In the genomic region with DNA sequence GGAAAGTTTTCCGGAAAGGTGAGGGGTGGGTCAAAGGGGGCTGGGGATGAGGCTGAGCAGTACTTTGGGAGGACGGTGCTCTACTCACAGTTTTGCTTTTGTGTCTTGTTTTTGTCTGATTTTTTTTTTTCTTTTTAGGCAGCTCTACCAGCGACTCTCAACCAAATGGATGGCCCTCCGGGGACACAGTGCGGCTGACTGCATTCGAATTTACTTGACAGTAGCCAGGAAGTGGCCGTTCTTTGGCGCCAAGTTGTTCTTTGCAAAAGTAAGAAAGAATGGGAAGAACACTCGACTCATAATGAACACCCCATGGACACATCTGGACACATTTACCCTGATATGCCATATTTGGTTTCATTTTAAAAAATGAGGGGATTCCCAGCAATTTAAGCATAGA, we compare ENCODE assay signal across 13 mouse cellular contexts. TPM values are rescaled to one million over a fixed set of nuclear protein-coding genes. Genes with fewer than 3 reads are reported as not detected.
DNase-seq lines count a peak whose midpoint lies in the region; ATAC-seq and TF ChIP-seq lines count a peak whose summit lies in the region.
"Had no signal": no experiment of that assay in that cellular context is flagged by ENCODE, and none has a peak within 500 bp of the region (broad histone marks: within the 10 kb centered on the region; RNA-seq: fewer than 3 reads in every experiment).

No protein-coding gene starts in this region.

- no peak overlapping the region for H3K9ac ChIP-seq in kidney, postnatal 0 days (ENCODE audit: low read depth, low read length)
- H3K9ac ChIP-seq: embryonic facial prominence, embryonic 15.5 days; hindbrain, embryonic 12.5 days had no signal

- no peaks in the 10 kb centered on the region for H3K9me3 ChIP-seq in kidney, postnatal 0 days (replicated peaks; ENCODE audit: low read length)
- H3K9me3 ChIP-seq: embryonic facial prominence, embryonic 15.5 days had no signal

- peaks cover 18% of the 10 kb centered on the region for H3K36me3 ChIP-seq in kidney, postnatal 0 days (ENCODE audit: insufficient read depth, low read length)

- no peaks in the 10 kb centered on the region for H3K27me3 ChIP-seq in kidney, postnatal 0 days (ENCODE audit: insufficient read depth, low read length)
- H3K27me3 ChIP-seq: embryonic facial prominence, embryonic 15.5 days; hindbrain, embryonic 12.5 days had no signal

- no peak overlapping the region for H3K4me3 ChIP-seq in kidney, postnatal 0 days (replicated peaks; ENCODE audit: low read depth, low read length)
- H3K4me3 ChIP-seq: embryonic facial prominence, embryonic 15.5 days; heart, adult 2 months; hindbrain, embryonic 12.5 days had no signal

- no peak for ATAC-seq in kidney, postnatal 0 days (replicated peaks; ENCODE audit: low FRiP score, low read depth)
- ATAC-seq: forebrain, embryonic 16.5 days had no signal

- 0 out of 2 replicates have a peak overlapping the region, but pooled peaks have one; percentile 8 for H3K27ac ChIP-seq in kidney, postnatal 0 days
- H3K27ac ChIP-seq: embryonic facial prominence, embryonic 15.5 days; heart, adult 2 months; hindbrain, embryonic 12.5 days had no signal

- peaks cover 3% of the 10 kb centered on the region; the same call in 1 of the 2 replicates for H3K4me1 ChIP-seq in kidney, postnatal 0 days (replicated peaks; ENCODE audit: insufficient read depth, low read length)
- H3K4me1 ChIP-seq: embryonic facial prominence, embryonic 15.5 days had no signal

- WGBS in kidney, postnatal 0 days = 49% methylated on average over 9 of the region's 9 CpGs

- TF ChIP-seq CTCF in kidney, postnatal 0 days (IDR thresholded peaks at IDR 0.05; ENCODE audit: low read depth) = no peak

- no peak overlapping the region for H3K4me2 ChIP-seq in kidney, postnatal 0 days (ENCODE audit: low read length)
- H3K4me2 ChIP-seq: embryonic facial prominence, embryonic 15.5 days; hindbrain, embryonic 12.5 days had no signal

- intact Hi-C loops in gastrocnemius, postnatal 14 days (cut with DNase I; ENCODE audit: low total_unique reads) = no loop called here

- peak; percentile 57 for DNase-seq in adrenal gland, postnatal 14 days
- DNase-seq in adrenal gland, postnatal 4 days (ENCODE audit: low spot score in 2 of 2) = no peak
- DNase-seq in kidney, postnatal 0 days (ENCODE audit: low spot score) = peak; percentile 56
- DNase-seq in kidney, adult 8-10 months = no peak
- DNase-seq in gastrocnemius, postnatal 14 days = peak; percentile 72
- peak; percentile 72 for DNase-seq in skeletal muscle tissue, adult 2 months (ENCODE audit: low read depth, low spot score)
- DNase-seq in cerebellum, postnatal 4 days (ENCODE audit: low spot score in 2 of 2) = no peak
- DNase-seq in layer of hippocampus, postnatal 14 days (ENCODE audit: low spot score in 2 of 2) = no peak
- DNase-seq: cerebellum, postnatal 25 days had no signal

RNA-seq across cellular contexts. Expression of a gene that starts 14.8 kb away (rescaled TPM):
- 21.7 and 21.9 TPM in 2 replicates for total RNA-seq in adrenal gland, postnatal 14 days (2021)
- total RNA-seq in adrenal gland, postnatal 4 days (2021) = 10 to 100 TPM; 23.2 to 28.2 TPM
- polyA plus RNA-seq in kidney, postnatal 0 days (2015; fragmentation: Nextera tagmentation; extraction: Ambion mirVana) = 59.9 and 61.2 TPM in 2 replicates
- 1 to 10 TPM; 3.1 to 3.5 TPM for total RNA-seq in gastrocnemius, postnatal 14 days (2021)
- total RNA-seq in layer of hippocampus, postnatal 14 days (2021) = 10 to 100 TPM; 21.7 to 23.5 TPM

Comparison
In these comparisons a context has a peak if more than half of its experiments do, and no peak if none do; other contexts are left out.
1. DNase-seq: peak in adrenal gland, postnatal 14 days (single experiment), kidney, postnatal 0 days (single experiment), gastrocnemius, postnatal 14 days (single experiment) and skeletal muscle tissue, adult 2 months (single experiment); none in adrenal gland, postnatal 4 days (0 of 2), kidney, adult 8-10 months (0 of 2), cerebellum, postnatal 4 days (0 of 2) and layer of hippocampus, postnatal 14 days (0 of 2).